Mouse (Mus musculus): ENCODE measurements around the gene Fer.

GRCm38 (mm10) chr17:63863647-63864149 lies 836 bp downstream of the Fer start, which contains the start of gene A930002H24Rik:
- TF ChIP-seq CTCF (conservative IDR thresholded peaks at IDR 0.05; ENCODE audit: insufficient read depth, insufficient read length, low read depth, low read length) (no peak), POLR2A (IDR thresholded peaks at IDR 0.05; ENCODE audit: low read depth, low read length) (peak; percentile 59)

Data from kidney, adult 2 months (tissue).